Mouse (Mus musculus) erythroblast, embryonic 14.5 days (primary cell): ENCODE measurements around the gene Bglap2.

ENCODE experiments used
- GATA1 ChIP-seq: IDR thresholded peaks from 2 replicates; pipeline ENCODE4 v1.6.1; 2012; ENCODE audit warnings: low read length, inconsistent platforms, mixed read lengths
- TAL1 ChIP-seq: IDR thresholded peaks from 3 replicates; pipeline ENCODE4 v1.6.1; 2012; ENCODE audit warnings: low read length, inconsistent platforms, mixed read lengths

DNA sequence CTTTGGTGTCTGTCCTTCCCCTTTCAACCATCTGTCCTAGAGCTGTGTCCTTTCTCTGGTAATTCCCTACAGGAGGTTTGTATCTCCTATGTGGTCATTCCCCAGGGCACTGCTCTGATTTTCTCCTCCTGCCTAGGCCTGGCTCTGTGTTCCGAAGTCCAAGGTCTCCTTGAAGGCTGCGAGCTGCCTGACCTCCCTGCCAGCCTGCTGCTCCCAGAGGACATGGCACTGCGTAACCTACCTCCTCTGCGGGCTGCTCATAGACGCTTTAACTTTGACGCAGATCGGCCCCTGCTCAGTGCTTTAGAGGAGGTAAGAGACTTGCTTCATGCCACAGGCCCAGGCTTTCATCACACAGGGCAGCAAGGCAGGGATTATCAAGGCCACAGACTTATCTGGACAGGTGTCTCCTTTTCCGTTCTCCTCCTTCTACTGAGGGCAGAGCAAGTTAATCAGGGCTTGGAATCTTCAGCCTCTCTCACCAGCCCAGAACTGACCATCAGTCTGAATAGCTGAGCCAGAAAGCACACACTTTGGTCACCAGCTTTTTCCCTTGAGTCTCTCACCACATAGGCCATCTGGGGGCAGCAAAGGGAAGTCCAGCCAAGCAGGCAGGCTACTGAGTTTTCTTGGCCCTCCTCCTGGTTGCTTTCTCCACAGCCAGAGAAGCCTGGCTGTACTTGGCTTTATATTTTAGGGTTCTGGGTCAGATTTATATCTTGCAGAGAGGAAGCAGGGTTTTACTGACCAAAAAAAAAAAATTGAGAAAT lies 23.9 kb downstream of the Bglap2 start:
- TF ChIP-seq GATA1 = no peak
- TF ChIP-seq TAL1 = no peak
